ENCODE assay signal across 19 mouse cellular contexts in the genomic region with DNA sequence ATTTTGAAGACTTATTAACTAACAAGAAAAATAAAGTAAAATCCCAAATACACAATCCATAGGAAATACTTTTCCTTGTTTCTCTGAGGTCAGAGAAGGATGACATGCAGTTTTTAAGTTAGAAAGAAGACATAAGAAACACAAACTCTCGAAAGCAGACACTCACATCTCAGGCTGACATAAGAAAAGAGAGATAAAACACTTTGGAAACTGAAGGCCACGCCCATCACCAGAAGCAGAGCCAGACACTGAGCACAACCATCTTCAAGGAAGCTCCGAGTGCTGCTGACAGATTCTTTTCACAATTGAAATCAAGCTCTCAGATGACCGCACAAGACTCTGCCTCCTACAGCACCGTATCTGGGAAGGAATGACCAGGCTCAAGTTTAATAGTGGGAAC. TPM values are rescaled to one million over a fixed set of nuclear protein-coding genes. Genes with fewer than 3 reads are reported as not detected.
DNase-seq lines count a peak whose midpoint lies in the region; ATAC-seq lines count a peak whose summit lies in the region.
"Had no signal": no experiment of that assay in that cellular context is flagged by ENCODE, and none has a peak within 500 bp of the region (broad histone marks: within the 10 kb centered on the region; RNA-seq: fewer than 3 reads in every experiment).

No protein-coding gene starts in this region.

- peak overlapping the region; percentile 38 for H3K9ac ChIP-seq in liver, embryonic 16.5 days (ENCODE audit: low read depth, low read length)
- no peak overlapping the region for H3K9ac ChIP-seq in forebrain, embryonic 13.5 days
- H3K9ac ChIP-seq: heart, embryonic 13.5 days; hindbrain, embryonic 13.5 days; neural tube, embryonic 15.5 days had no signal

- 30% methylated on average over 5 of the region's 5 CpGs for WGBS in heart, embryonic 10.5 days
- 26% methylated on average over 5 of the region's 5 CpGs for WGBS in liver, embryonic 16.5 days (ENCODE audit: insufficient replicate concordance)
- 74% methylated on average over 5 of the region's 5 CpGs for WGBS in forebrain, embryonic 13.5 days

- H3K9me3 ChIP-seq in heart, embryonic 10.5 days: no peaks in the 10 kb centered on the region
- no peaks in the 10 kb centered on the region for H3K9me3 ChIP-seq in liver, embryonic 16.5 days (replicated peaks; ENCODE audit: control insufficient read depth, low read length)
- H3K9me3 ChIP-seq in forebrain, embryonic 13.5 days (replicated peaks): no peaks in the 10 kb centered on the region
- H3K9me3 ChIP-seq: heart, embryonic 13.5 days; hindbrain, embryonic 13.5 days; neural tube, embryonic 15.5 days had no signal

- H3K27me3 ChIP-seq in heart, embryonic 10.5 days (ENCODE audit: insufficient read depth, poor library complexity, severe bottlenecking): no peaks in the 10 kb centered on the region
- no peaks in the 10 kb centered on the region for H3K27me3 ChIP-seq in liver, embryonic 16.5 days (ENCODE audit: control insufficient read depth, insufficient read depth, low read depth, low read length)
- H3K27me3 ChIP-seq in forebrain, embryonic 13.5 days: no peaks in the 10 kb centered on the region
- H3K27me3 ChIP-seq: heart, embryonic 13.5 days; hindbrain, embryonic 13.5 days; neural tube, embryonic 15.5 days had no signal

- DNase-seq in heart, adult 11 months: peak; percentile 89
- no peak for DNase-seq in heart, embryonic 10.5 days (ENCODE audit: low spot score)
- DNase-seq in ES-CJ7 (ENCODE audit: low read depth, low spot score): peak; percentile 16
- no peak for DNase-seq in kidney, postnatal 10 days
- no peak for DNase-seq in layer of hippocampus, postnatal 36 days
- DNase-seq: adrenal gland, postnatal 10 days; B cell, adult 2 months; cerebellum, adult 11 months; embryo, embryonic 11 days; kidney, adult 9 months; layer of hippocampus, adult 9-11 months; right cerebral cortex, adult 18-20 months had no signal

- no peaks in the 10 kb centered on the region for H3K36me3 ChIP-seq in heart, embryonic 10.5 days
- no peaks in the 10 kb centered on the region for H3K36me3 ChIP-seq in liver, embryonic 16.5 days (ENCODE audit: control insufficient read depth, insufficient read depth)
- 0 out of 2 replicates have a peak, but pooled peaks cover 2% of the 10 kb centered on the region for H3K36me3 ChIP-seq in forebrain, embryonic 13.5 days (ENCODE audit: poor library complexity, severe bottlenecking)
- H3K36me3 ChIP-seq: heart, embryonic 13.5 days; hindbrain, embryonic 13.5 days; neural tube, embryonic 15.5 days had no signal

- H3K27ac ChIP-seq in heart, embryonic 10.5 days: no peak overlapping the region
- H3K27ac ChIP-seq in liver, embryonic 16.5 days (ENCODE audit: low read length): peak overlapping the region; percentile 95
- H3K27ac ChIP-seq in forebrain, embryonic 13.5 days: no peak overlapping the region
- H3K27ac ChIP-seq: heart, embryonic 13.5 days; hindbrain, embryonic 13.5 days; neural tube, embryonic 15.5 days had no signal

- no peak overlapping the region for H3K4me3 ChIP-seq in heart, embryonic 10.5 days
- peak overlapping the region; percentile 10; the same call in 1 of the 2 replicates for H3K4me3 ChIP-seq in liver, embryonic 16.5 days (ENCODE audit: low read depth, low read length)
- H3K4me3 ChIP-seq in forebrain, embryonic 13.5 days: no peak overlapping the region
- H3K4me3 ChIP-seq: heart, embryonic 13.5 days; hindbrain, embryonic 13.5 days; neural tube, embryonic 15.5 days had no signal

- peaks cover 27% of the 10 kb centered on the region for H3K4me1 ChIP-seq in heart, embryonic 10.5 days
- peaks cover 57% of the 10 kb centered on the region for H3K4me1 ChIP-seq in liver, embryonic 16.5 days (ENCODE audit: control insufficient read depth, low read depth, low read length)
- H3K4me1 ChIP-seq in forebrain, embryonic 13.5 days: peaks cover 8% of the 10 kb centered on the region; the same call in 1 of the 2 replicates

- H3K4me2 ChIP-seq in liver, embryonic 16.5 days (ENCODE audit: low read depth, low read length): peak overlapping the region; percentile 52
- no peak overlapping the region for H3K4me2 ChIP-seq in forebrain, embryonic 13.5 days
- H3K4me2 ChIP-seq: hindbrain, embryonic 13.5 days; neural tube, embryonic 15.5 days had no signal

- peak; percentile 53; the same call in 1 of the 2 replicates for ATAC-seq in common myeloid progenitor, adult 5-6 weeks (replicated peaks; ENCODE audit: low read depth, poor library complexity, severe bottlenecking)
- peak; percentile 64 for ATAC-seq in liver, embryonic 16.5 days (ENCODE audit: low read depth)
- ATAC-seq in forebrain, embryonic 13.5 days: no peak
- ATAC-seq: lung, postnatal 0 days had no signal

RNA-seq across cellular contexts. Expression of gene Rab8b, which starts 23.5 kb away (rescaled TPM):
- polyA plus RNA-seq in heart, embryonic 10.5 days (2016; fragmentation: Nextera tagmentation; extraction: Ambion mirVana): 21.1 and 21.3 TPM in 2 replicates
- total RNA-seq in common myeloid progenitor, adult 5-6 weeks (2017): 82.9 and 87.3 TPM in 2 replicates
- 30.4 and 30.6 TPM in 2 replicates for polyA plus RNA-seq in liver, embryonic 16.5 days (2015; fragmentation: Nextera tagmentation; extraction: Ambion mirVana)
- 41.0 and 43.8 TPM in 2 replicates for polyA plus RNA-seq in forebrain, embryonic 13.5 days (2015; fragmentation: Nextera tagmentation; extraction: Ambion mirVana)
- 10 to 100 TPM; 53.1 to 53.3 TPM for total RNA-seq in layer of hippocampus, postnatal 36 days (2021)

RNA-seq across cellular contexts. Expression of gene Rps27l, which starts 49.9 kb away (rescaled TPM):
- 626 and 705 TPM in 2 replicates for polyA plus RNA-seq in heart, embryonic 10.5 days (2016; fragmentation: Nextera tagmentation; extraction: Ambion mirVana)
- total RNA-seq in common myeloid progenitor, adult 5-6 weeks (2017): 162 and 229 TPM in 2 replicates
- 406 and 455 TPM in 2 replicates for polyA plus RNA-seq in liver, embryonic 16.5 days (2015; fragmentation: Nextera tagmentation; extraction: Ambion mirVana)
- 470 and 585 TPM in 2 replicates for polyA plus RNA-seq in forebrain, embryonic 13.5 days (2015; fragmentation: Nextera tagmentation; extraction: Ambion mirVana)
- 10 to 100 TPM; 37.9 to 44.7 TPM for total RNA-seq in layer of hippocampus, postnatal 36 days (2021)

Comparison
In these comparisons a context has a peak if more than half of its experiments do, and no peak if none do; other contexts are left out.
1. DNase-seq: peak in heart, adult 11 months (single experiment) and ES-CJ7 (single experiment); none in heart, embryonic 10.5 days (single experiment), kidney, postnatal 10 days (single experiment) and layer of hippocampus, postnatal 36 days (0 of 2).